Comparison of ENCODE assay signal across 7 mouse cellular contexts in genomic region chr9:101074332-101075021, GRCm38 (mm10). TPM values are rescaled to one million over a fixed set of nuclear protein-coding genes. Genes with fewer than 3 reads are reported as not detected.
DNase-seq lines count a peak whose midpoint lies in the region; ATAC-seq lines count a peak whose summit lies in the region.

No protein-coding gene starts in this region.

- peaks cover 26% of the 10 kb centered on the region for H3K4me1 ChIP-seq in limb, embryonic 12.5 days (replicated peaks)
- peaks cover 22% of the 10 kb centered on the region for H3K4me1 ChIP-seq in midbrain, embryonic 14.5 days (ENCODE audit: control insufficient read depth, insufficient read depth, low read length)

- no peaks in the 10 kb centered on the region; the same call in 1 of the 2 replicates for H3K36me3 ChIP-seq in limb, embryonic 12.5 days
- H3K36me3 ChIP-seq in midbrain, embryonic 14.5 days (ENCODE audit: control insufficient read depth, insufficient read depth, low read length): no peaks in the 10 kb centered on the region

- peak overlapping the region; percentile 97 for H3K9ac ChIP-seq in limb, embryonic 12.5 days (replicated peaks)
- peak overlapping the region; percentile 99 for H3K9ac ChIP-seq in midbrain, embryonic 14.5 days (replicated peaks; ENCODE audit: low read length)

- DNase-seq in adrenal gland, adult 8-10 months: peak; percentile 85
- peak; percentile 81 for DNase-seq in embryo, embryonic 9.5 days (ENCODE audit: extremely low spot score)
- peak; percentile 83 for DNase-seq in kidney, adult 11 months
- peak; percentile 85 for DNase-seq in midbrain, embryonic 14.5 days
- peak; percentile 74 for DNase-seq in spleen, adult 12 weeks (ENCODE audit: low spot score)

- ATAC-seq in granulocyte monocyte progenitor cell, adult 5-6 weeks (replicated peaks; ENCODE audit: poor library complexity, severe bottlenecking): peak; percentile 38
- peak; percentile 70 for ATAC-seq in limb, embryonic 12.5 days (ENCODE audit: insufficient number of reproducible peaks, insufficient read depth, low FRiP score, low TSS enrichment, low read depth)
- peak; percentile 76 for ATAC-seq in midbrain, embryonic 14.5 days (ENCODE audit: low FRiP score, low TSS enrichment)

- peak overlapping the region; percentile 99 for H3K27ac ChIP-seq in limb, embryonic 12.5 days
- H3K27ac ChIP-seq in midbrain, embryonic 14.5 days (replicated peaks; ENCODE audit: low read depth, low read length): peak overlapping the region; percentile 99

- no peaks in the 10 kb centered on the region for H3K27me3 ChIP-seq in limb, embryonic 12.5 days
- H3K27me3 ChIP-seq in midbrain, embryonic 14.5 days (ENCODE audit: control insufficient read depth, insufficient read depth, low read length): no peaks in the 10 kb centered on the region

- H3K4me2 ChIP-seq in limb, embryonic 12.5 days: peak overlapping the region; percentile 78
- H3K4me2 ChIP-seq in midbrain, embryonic 14.5 days (ENCODE audit: low read length): peak overlapping the region; percentile 94

- no peaks in the 10 kb centered on the region for H3K9me3 ChIP-seq in limb, embryonic 12.5 days
- no peaks in the 10 kb centered on the region for H3K9me3 ChIP-seq in midbrain, embryonic 14.5 days (ENCODE audit: control insufficient read depth, low read length)

- under 1% methylated on average over 96 of the region's 100 CpGs for WGBS in limb, embryonic 12.5 days
- WGBS in midbrain, embryonic 14.5 days: under 1% methylated on average over 81 of the region's 100 CpGs

- H3K4me3 ChIP-seq in limb, embryonic 12.5 days (replicated peaks): peak overlapping the region; percentile 96
- H3K4me3 ChIP-seq in midbrain, embryonic 14.5 days (replicated peaks; ENCODE audit: low read depth, low read length): peak overlapping the region; percentile 98

RNA-seq across cellular contexts. Expression of gene Msl2, which starts 0.6 kb away (rescaled TPM):
- total RNA-seq in adrenal gland, adult 8-10 months (2022): 10 to 100 TPM; 54.2 to 57.2 (median 54.9) TPM
- 55.3 and 55.8 TPM in 2 replicates for total RNA-seq in granulocyte monocyte progenitor cell, adult 5-6 weeks (2014; fragmentation: Nextera tagmentation)
- total RNA-seq in granulocyte monocyte progenitor cell, adult 5-6 weeks (2017): 38.0 and 47.4 TPM in 2 replicates
- 8.9 and 10.6 TPM in 2 replicates for polyA plus RNA-seq in limb, embryonic 12.5 days (2016; fragmentation: Nextera tagmentation; extraction: Ambion mirVana)
- 7.2 and 12.5 TPM in 2 replicates for polyA plus RNA-seq in midbrain, embryonic 14.5 days (2014; fragmentation: Nextera tagmentation; extraction: Ambion mirVana)

RNA-seq across cellular contexts. Expression of gene Pccb, which starts 39.8 kb away (rescaled TPM):
- total RNA-seq in adrenal gland, adult 8-10 months (2022): 100 to 1,000 TPM in 2 of 4 experiments, 10 to 100 TPM in 2; 83.5 to 171 (median 127) TPM
- total RNA-seq in granulocyte monocyte progenitor cell, adult 5-6 weeks (2014; fragmentation: Nextera tagmentation): 17.9 and 18.7 TPM in 2 replicates
- total RNA-seq in granulocyte monocyte progenitor cell, adult 5-6 weeks (2017): 15.6 and 21.4 TPM in 2 replicates
- polyA plus RNA-seq in limb, embryonic 12.5 days (2016; fragmentation: Nextera tagmentation; extraction: Ambion mirVana): 21.4 and 21.9 TPM in 2 replicates
- polyA plus RNA-seq in midbrain, embryonic 14.5 days (2014; fragmentation: Nextera tagmentation; extraction: Ambion mirVana): 25.8 and 26.8 TPM in 2 replicates

Comparison
In these comparisons a context has a peak if more than half of its experiments do, and no peak if none do; other contexts are left out.
1. Peak in every context shown above with its lines: DNase-seq, ATAC-seq, H3K4me3 ChIP-seq and H3K27ac ChIP-seq.